23 mouse cellular contexts compared by ENCODE assay signal in the genomic region with DNA sequence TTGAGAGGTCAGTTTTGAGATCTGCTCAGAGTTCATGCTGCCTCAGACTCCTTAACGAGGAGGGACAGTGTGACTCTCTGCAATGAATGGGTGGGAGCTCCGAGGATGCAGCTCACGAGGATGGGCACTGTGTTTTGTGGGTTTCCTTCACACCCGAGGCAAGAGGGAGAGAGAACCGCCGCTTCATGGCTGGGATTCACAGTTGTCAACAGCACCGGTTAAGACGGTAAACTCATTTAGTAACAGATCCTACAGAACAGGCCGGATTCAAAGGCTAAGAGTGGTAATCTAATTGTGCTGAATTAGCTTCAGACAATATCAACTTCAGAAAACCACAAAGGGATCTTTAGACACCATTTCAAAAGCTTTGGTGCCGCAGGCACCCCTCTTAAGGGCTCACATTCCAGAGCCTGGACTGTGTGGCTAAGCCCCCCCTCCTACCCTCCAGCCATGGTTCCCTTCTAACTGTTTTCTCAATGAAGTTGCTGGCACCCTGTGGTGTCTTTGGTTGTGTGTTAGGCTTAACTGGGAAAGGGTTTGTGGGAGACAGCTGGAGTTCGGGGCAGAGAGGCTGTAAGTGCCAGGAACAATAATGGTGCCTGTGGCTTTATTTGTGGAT. TPM values are rescaled to one million over a fixed set of nuclear protein-coding genes. Genes with fewer than 3 reads are reported as not detected.
A peak's percentile ranks its signal among the peaks of the same experiment; 100 is the strongest.
DNase-seq lines count a peak whose midpoint lies in the region; ATAC-seq and TF ChIP-seq lines count a peak whose summit lies in the region.
"Had no signal": no experiment of that assay in that cellular context is flagged by ENCODE, and none has a peak within 500 bp of the region (broad histone marks: within the 10 kb centered on the region; RNA-seq: fewer than 3 reads in every experiment).

No protein-coding gene starts in this region.

- H3K4me3 ChIP-seq in forebrain, embryonic 12.5 days (replicated peaks) = no peak overlapping the region
- H3K4me3 ChIP-seq in forebrain, postnatal 0 days (ENCODE audit: low read depth, low read length) = no peak overlapping the region
- H3K4me3 ChIP-seq in embryonic facial prominence, embryonic 11.5 days (ENCODE audit: low read depth, low read length) = no peak overlapping the region
- H3K4me3 ChIP-seq in midbrain, embryonic 13.5 days (replicated peaks) = no peak overlapping the region
- H3K4me3 ChIP-seq: embryonic facial prominence, embryonic 13.5 days; liver, embryonic 12.5 days had no signal

- no peak for DNase-seq in forebrain, postnatal 0 days
- peak; percentile 27 for DNase-seq in ZHBTc4 (ENCODE audit: low read depth, low spot score)
- peak; percentile 6 for DNase-seq in embryonic facial prominence, embryonic 11.5 days (ENCODE audit: low spot score)
- DNase-seq in urinary bladder, postnatal 10 days (ENCODE audit: low spot score) = no peak
- DNase-seq in spleen, postnatal 10 days (ENCODE audit: low spot score in 2 of 2) = no peak
- DNase-seq in heart, postnatal 4 days = no peak
- DNase-seq: adrenal gland, postnatal 25 days; B cell, adult 2 months; gastrocnemius, postnatal 10 days; layer of hippocampus, adult 9-11 months; right cerebral cortex, postnatal 25 days; thymus, adult 2 months had no signal

- no peak overlapping the region for H3K9ac ChIP-seq in forebrain, embryonic 12.5 days
- no peak overlapping the region for H3K9ac ChIP-seq in forebrain, postnatal 0 days
- H3K9ac ChIP-seq in embryonic facial prominence, embryonic 11.5 days (replicated peaks; ENCODE audit: low read length) = no peak overlapping the region
- H3K9ac ChIP-seq in midbrain, embryonic 13.5 days (replicated peaks) = no peak overlapping the region
- H3K9ac ChIP-seq: embryonic facial prominence, embryonic 13.5 days; liver, embryonic 12.5 days had no signal

- H3K4me1 ChIP-seq in forebrain, embryonic 12.5 days = peaks cover 11% of the 10 kb centered on the region
- no peaks in the 10 kb centered on the region for H3K4me1 ChIP-seq in forebrain, postnatal 0 days (ENCODE audit: insufficient read depth)
- H3K4me1 ChIP-seq in embryonic facial prominence, embryonic 11.5 days (ENCODE audit: control insufficient read depth, insufficient read depth, low read length) = no peaks in the 10 kb centered on the region
- peaks cover 12% of the 10 kb centered on the region; the same call in 1 of the 2 replicates for H3K4me1 ChIP-seq in midbrain, embryonic 13.5 days (replicated peaks)
- H3K4me1 ChIP-seq: embryonic facial prominence, embryonic 13.5 days; liver, embryonic 12.5 days had no signal

- peak; percentile 58; the same call in 1 of the 2 replicates for ATAC-seq in forebrain, embryonic 12.5 days (ENCODE audit: low FRiP score)
- ATAC-seq in forebrain, postnatal 0 days = no peak
- no peak; the same call in 1 of the 2 replicates for ATAC-seq in embryonic facial prominence, embryonic 11.5 days (replicated peaks; ENCODE audit: insufficient number of reproducible peaks, low FRiP score, low TSS enrichment, low read depth)
- peak; percentile 84 for ATAC-seq in midbrain, embryonic 13.5 days
- ATAC-seq: inflammation-experienced regulatory T-cells, adult 6 months; liver, embryonic 12.5 days had no signal

- no peaks in the 10 kb centered on the region for H3K36me3 ChIP-seq in forebrain, embryonic 12.5 days (replicated peaks)
- H3K36me3 ChIP-seq in forebrain, postnatal 0 days (ENCODE audit: insufficient read depth) = no peaks in the 10 kb centered on the region
- no peaks in the 10 kb centered on the region for H3K36me3 ChIP-seq in embryonic facial prominence, embryonic 11.5 days (replicated peaks; ENCODE audit: control insufficient read depth, insufficient read depth, low read depth, low read length)
- H3K36me3 ChIP-seq in midbrain, embryonic 13.5 days = no peaks in the 10 kb centered on the region
- H3K36me3 ChIP-seq: embryonic facial prominence, embryonic 13.5 days; liver, embryonic 12.5 days had no signal

- no peak overlapping the region for H3K27ac ChIP-seq in forebrain, embryonic 12.5 days
- H3K27ac ChIP-seq in forebrain, postnatal 0 days (ENCODE audit: low read depth, low read length) = no peak overlapping the region
- no peak overlapping the region for H3K27ac ChIP-seq in embryonic facial prominence, embryonic 11.5 days (replicated peaks; ENCODE audit: low read depth, low read length)
- H3K27ac ChIP-seq in midbrain, embryonic 13.5 days = no peak overlapping the region
- H3K27ac ChIP-seq: embryonic facial prominence, embryonic 13.5 days; liver, embryonic 12.5 days had no signal

- H3K9me3 ChIP-seq in forebrain, embryonic 12.5 days = no peaks in the 10 kb centered on the region
- H3K9me3 ChIP-seq in forebrain, postnatal 0 days (ENCODE audit: low read length) = no peaks in the 10 kb centered on the region
- H3K9me3 ChIP-seq in embryonic facial prominence, embryonic 11.5 days (replicated peaks; ENCODE audit: control insufficient read depth, low read length) = no peaks in the 10 kb centered on the region
- no peaks in the 10 kb centered on the region for H3K9me3 ChIP-seq in midbrain, embryonic 13.5 days
- H3K9me3 ChIP-seq: embryonic facial prominence, embryonic 13.5 days; liver, embryonic 12.5 days had no signal

- 0 out of 2 replicates have a peak overlapping the region, but pooled peaks have one; percentile 8 for H3K4me2 ChIP-seq in forebrain, embryonic 12.5 days
- no peak overlapping the region for H3K4me2 ChIP-seq in forebrain, postnatal 0 days (ENCODE audit: low read depth)
- H3K4me2 ChIP-seq in embryonic facial prominence, embryonic 11.5 days (ENCODE audit: low read depth, low read length) = no peak overlapping the region
- H3K4me2 ChIP-seq in midbrain, embryonic 13.5 days (replicated peaks) = no peak overlapping the region
- H3K4me2 ChIP-seq: embryonic facial prominence, embryonic 13.5 days; liver, embryonic 12.5 days had no signal

- no peak for TF ChIP-seq CTCF in forebrain, postnatal 0 days (IDR thresholded peaks at IDR 0.05; ENCODE audit: low read depth)

- peaks cover 88% of the 10 kb centered on the region for H3K27me3 ChIP-seq in forebrain, embryonic 12.5 days
- H3K27me3 ChIP-seq in forebrain, postnatal 0 days (ENCODE audit: insufficient read depth, low read length) = peaks cover 25% of the 10 kb centered on the region
- no peaks in the 10 kb centered on the region for H3K27me3 ChIP-seq in embryonic facial prominence, embryonic 11.5 days (ENCODE audit: control insufficient read depth, insufficient read depth, low read length)
- H3K27me3 ChIP-seq in midbrain, embryonic 13.5 days = peaks cover 77% of the 10 kb centered on the region

- WGBS in forebrain, embryonic 12.5 days = under 1% methylated on average over 11 of the region's 11 CpGs
- WGBS in forebrain, postnatal 0 days = 4% methylated on average over 11 of the region's 11 CpGs
- WGBS in embryonic facial prominence, embryonic 11.5 days = 1% methylated on average over 11 of the region's 11 CpGs
- 1% methylated on average over 11 of the region's 11 CpGs for WGBS in midbrain, embryonic 13.5 days

RNA-seq across cellular contexts. Expression of gene Glra1, which starts 6.4 kb away (rescaled TPM):
- not detected in 2 replicates for polyA plus RNA-seq in forebrain, embryonic 12.5 days (2016; fragmentation: Nextera tagmentation; extraction: Ambion mirVana)
- 0.19 TPM in 1 of 2 replicates, not detected in the other for total RNA-seq in forebrain, postnatal 0 days (2014; rRNA removed)
- 0.08 TPM in 1 of 2 replicates, not detected in the other for polyA plus RNA-seq in forebrain, postnatal 0 days (2015; fragmentation: Nextera tagmentation; extraction: Ambion mirVana)
- 0.28 TPM in 1 of 2 replicates, not detected in the other for polyA plus RNA-seq in embryonic facial prominence, embryonic 11.5 days (2014; fragmentation: Nextera tagmentation; extraction: Ambion mirVana)
- 0.22 and 0.23 TPM in 2 replicates for polyA plus RNA-seq in midbrain, embryonic 13.5 days (2015; fragmentation: Nextera tagmentation; extraction: Ambion mirVana)
- total RNA-seq in heart, postnatal 4 days (2021) = not detected
- total RNA-seq: adrenal gland, postnatal 25 days; ES-E14; gastrocnemius, postnatal 10 days; megakaryocyte, adult 5-6 weeks; neutrophil, adult 5-6 weeks had no signal
- polyA plus RNA-seq: embryonic facial prominence, embryonic 13.5 days; heart, embryonic 14.5 days; inflammation-experienced regulatory T-cells, adult 6 months; kidney, embryonic 14.5 days; liver, embryonic 12.5 days; lung, embryonic 16.5 days; thymus, adult 2 months had no signal

Comparison
In these comparisons a context has a peak if more than half of its experiments do, and no peak if none do; other contexts are left out.
1. ATAC-seq: peak in forebrain, embryonic 12.5 days (single experiment) and midbrain, embryonic 13.5 days (single experiment); none in forebrain, postnatal 0 days (single experiment) and embryonic facial prominence, embryonic 11.5 days (single experiment).
2. DNase-seq: peak in ZHBTc4 (single experiment) and embryonic facial prominence, embryonic 11.5 days (single experiment); none in forebrain, postnatal 0 days (single experiment), urinary bladder, postnatal 10 days (single experiment), spleen, postnatal 10 days (0 of 2) and heart, postnatal 4 days (single experiment).